Mouse (Mus musculus): ENCODE results near the gene Gja8.

The Gja8 gene

DNA sequence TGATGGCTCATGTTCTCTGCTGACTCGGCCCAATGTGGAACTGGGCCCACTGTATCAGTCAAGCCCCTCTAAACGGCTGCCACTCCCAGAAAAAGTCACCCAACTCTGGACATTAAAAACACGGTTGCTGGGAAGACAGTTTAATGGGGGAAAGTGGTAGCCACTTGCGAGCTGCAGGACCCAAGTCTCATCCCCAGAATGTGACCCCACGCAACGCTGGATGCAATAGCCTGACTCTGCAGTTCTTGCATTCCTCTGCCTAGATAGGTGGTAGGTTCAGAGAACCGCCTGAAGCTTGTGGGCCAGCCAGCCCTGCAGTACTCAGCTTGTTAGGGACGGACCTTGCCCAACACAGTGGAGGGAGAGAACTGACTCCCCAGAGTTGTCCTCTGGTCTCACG, 46.3 kb downstream of the Gja8 start:
- no peak for DNase-seq (ENCODE audit: low spot score in 2 of 2)

DNA sequence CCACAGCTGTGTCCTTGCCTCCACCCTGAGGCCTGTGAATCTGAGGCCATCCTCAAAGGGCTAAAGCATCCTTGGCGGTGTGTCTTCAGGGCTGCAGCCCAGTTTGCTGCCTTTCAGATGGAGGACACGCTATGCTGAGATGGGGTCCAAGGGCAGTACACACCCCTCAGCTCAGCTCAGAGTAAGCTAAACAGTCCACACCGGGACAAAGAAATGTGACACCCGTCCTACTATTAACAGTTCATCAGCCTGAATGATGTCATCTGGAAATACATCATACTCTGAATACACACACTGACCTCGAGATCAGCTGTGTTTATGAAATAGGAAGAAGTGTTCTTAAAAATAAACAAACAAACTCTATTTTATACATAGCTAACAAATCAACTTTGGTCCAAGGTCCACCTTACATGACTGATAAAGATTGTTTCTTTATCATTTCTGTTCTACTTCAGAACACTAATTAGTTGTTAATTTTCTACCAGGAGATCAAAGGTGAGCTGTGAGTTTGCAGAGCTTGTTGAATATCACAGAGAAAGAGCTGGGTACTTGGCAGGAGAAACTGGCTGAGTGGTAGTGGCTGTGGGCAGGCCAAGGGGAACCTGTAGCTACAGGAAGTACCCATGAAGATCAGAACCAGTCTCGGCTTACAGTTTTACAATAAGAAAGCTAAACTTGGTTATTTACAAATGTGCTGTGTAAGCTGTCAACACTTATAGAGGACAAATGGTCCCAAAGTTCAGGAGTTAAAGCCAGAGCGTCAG, 50.8 kb downstream of the Gja8 start:
- no peak for DNase-seq (ENCODE audit: low spot score in 2 of 2)

DNA sequence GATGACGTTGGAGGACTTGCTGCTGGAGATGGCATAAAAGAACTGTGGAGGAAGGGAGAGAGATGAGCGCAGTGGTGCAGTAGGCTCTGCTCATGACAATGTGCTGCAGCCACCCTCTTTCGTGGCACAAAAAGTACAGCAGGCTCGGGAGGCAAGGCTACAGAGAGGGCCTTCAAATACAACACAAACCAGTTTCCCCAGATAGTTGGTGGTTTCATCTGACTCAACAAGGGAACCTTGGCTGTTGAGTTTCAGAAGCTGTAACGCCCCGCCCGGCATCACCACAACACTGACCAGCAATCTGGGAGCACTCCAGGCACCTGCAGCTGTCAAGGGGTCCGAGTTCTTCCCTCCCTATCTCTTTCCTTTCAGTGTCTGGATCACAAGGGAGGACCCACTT, 53.3 kb downstream of the Gja8 start:
- DNase-seq (ENCODE audit: low spot score in 2 of 2) = no peak

DNA sequence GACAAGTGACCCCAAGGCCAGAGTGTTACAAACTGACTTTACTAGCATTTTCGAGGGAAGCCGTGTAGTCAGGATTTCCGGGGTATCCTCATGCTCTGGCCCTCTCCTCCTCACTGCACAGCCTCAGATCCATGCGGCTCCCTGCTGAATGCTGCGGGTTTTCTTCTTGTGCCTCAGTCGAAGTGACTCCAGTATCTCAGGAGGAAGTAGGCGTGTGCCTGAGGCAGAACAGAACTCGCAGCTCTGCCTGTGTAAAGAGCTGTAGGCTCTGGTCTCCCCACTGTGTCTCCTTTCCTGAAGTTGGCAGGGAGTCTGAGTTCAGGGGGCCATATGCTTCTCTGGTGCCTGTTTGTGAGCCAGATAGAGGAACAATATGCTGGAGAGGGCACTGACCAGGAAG, 54.8 kb downstream of the Gja8 start:
- DNase-seq (ENCODE audit: low spot score in 2 of 2) = no peak

DNA sequence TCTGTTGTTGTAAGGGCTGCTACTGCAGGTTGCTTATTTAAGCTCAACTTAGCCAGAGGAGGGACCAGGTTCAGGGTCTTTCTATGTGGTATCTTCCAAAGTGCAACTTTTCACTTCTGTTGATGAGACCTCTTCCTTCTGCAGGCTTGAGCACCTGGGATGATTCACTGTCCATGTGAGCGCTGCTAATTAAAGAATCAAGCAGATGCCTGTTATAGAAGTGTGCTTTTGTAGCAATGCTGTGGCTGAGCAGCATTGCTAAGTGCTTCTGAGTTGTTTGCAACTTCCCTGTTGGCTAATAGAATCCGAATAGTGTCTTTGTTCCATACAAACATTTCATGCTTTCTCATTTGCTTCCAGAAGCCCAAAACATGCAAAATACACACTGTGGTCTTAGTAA, 55.5 kb downstream of the Gja8 start:
- DNase-seq (ENCODE audit: low spot score in 2 of 2) = no peak

DNA sequence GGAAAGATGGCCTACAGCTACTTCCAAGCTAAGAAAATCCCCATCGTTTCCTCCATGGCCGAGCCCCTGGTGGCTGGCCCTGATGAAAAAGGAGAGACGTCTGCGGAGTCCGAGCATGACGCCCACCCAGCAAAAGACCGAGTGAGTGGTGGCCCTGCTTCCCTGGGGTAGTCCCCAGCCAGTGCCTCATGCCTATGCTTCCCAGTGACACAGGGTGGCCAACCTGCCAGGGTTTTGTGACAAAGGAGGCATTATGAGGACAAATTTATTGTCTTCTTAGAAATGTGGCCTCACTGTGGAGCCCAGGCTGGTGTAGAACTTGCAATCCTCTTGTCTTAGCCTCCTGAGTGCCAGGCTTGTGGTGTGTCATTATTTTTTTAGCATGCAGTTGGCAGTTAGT, 56.7 kb downstream of the Gja8 start:
- DNase-seq (ENCODE audit: low spot score in 2 of 2) = no peak

DNA sequence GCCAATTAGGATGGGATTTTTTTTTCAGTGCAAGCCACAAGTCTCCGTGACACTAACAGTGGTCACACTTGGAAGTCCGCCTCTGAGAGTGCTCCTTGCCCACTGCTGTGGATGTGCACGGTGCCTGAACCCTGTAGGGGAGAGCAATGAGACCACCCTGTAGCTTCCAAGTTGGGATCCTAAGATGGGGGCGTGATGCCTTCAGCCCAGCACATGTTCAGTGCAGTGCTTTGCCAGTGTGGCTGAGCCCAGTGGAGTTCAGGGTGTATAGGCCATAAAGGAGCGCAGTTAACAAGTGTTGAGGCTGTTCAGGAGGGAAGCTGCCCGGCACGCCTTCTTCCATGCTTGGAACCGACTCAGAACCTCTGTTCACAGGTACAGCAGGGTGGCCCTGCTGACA, 57.3 kb downstream of the Gja8 start:
- DNase-seq (ENCODE audit: low spot score in 2 of 2) = no peak

DNA sequence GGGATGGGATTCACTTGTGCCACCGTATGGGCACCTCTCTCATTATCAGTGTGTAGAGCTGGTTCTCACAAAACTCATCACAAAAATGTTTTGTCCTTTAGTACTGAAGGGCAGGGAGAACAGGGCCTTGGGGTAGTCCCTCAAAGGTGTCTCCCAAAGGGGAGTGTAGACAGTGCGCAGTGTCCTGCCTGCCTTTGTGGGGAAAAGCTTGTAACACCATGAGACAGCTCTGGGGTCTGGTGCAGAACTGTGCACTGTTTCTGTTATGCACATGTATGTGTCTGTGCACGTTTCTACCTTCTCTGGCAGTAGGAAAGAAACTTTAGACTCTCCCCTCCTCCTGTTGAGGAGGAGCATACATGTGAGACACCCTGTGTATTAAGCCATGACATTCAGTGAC, 58.0 kb downstream of the Gja8 start:
- no peak for DNase-seq (ENCODE audit: low spot score in 2 of 2)

All from right cerebral cortex, postnatal 36 days (tissue).